Mouse (Mus musculus): ENCODE data around the gene Zfp583.
"Not testable (repeated sequence)": the region's sequence is repeated elsewhere in the genome, so short reads cannot be mapped to it uniquely, and the experiment has no call there.

Gene Zfp583

DNA sequence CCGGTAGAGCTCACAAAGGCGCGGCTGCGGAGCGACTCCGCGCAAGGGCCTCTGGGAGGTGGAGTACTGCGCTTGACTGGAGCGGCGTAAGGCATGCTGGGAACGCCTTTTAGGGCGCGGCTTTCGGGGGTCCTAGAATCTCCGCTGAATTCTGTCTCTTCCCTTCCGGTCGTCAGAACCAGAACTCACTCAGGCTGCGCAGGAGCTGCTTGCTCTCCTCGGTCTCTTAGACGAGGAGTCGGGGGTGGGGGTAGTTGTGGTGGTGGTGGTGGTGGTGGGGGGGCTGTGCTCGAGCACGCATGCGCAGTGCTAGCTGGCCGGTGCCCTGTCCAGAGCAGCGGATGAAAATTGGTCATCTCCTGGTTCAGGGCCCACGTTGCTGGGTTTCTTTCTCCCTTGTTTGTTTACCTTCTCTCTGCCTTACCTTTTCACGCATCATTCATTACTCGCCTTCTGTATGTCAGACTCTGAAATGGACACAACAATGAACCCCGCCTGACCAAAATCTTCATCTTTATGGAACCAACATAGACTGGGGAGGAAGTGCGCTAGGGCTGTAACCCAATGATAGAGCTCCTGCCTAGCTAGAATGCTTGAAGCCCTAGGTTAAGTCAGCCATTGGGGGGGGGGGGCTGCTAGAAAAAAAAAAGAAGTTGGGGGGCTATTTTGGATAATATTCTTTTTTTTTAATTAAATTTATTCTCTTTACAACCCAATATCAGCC lies at the start of gene Zfp583:
TSS of gene Zfp583 (minus strand) at position 53 of the 724 bp plus-strand sequence.
- peak; percentile 14 for DNase-seq (ENCODE audit: low spot score)

DNA sequence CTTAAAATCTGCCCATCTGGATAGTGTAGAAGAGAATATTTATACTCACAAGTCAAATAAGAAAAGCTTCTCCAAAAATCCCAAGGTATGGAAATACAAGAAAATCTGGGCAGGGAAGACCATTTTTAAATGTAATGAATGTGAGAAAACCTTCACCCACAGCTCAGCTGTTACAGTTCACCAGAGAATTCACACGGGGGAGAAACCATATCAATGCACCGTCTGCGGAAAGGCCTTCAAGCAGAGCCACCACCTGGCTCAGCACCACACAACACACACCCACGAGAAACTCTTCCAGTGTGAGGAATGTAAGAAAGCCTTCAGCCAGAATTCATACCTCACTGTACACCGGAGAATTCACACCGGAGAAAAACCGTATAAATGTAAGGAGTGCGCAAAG lies 47.4 kb upstream of the Zfp583 start:
- DNase-seq (ENCODE audit: low spot score), result no peak

DNA sequence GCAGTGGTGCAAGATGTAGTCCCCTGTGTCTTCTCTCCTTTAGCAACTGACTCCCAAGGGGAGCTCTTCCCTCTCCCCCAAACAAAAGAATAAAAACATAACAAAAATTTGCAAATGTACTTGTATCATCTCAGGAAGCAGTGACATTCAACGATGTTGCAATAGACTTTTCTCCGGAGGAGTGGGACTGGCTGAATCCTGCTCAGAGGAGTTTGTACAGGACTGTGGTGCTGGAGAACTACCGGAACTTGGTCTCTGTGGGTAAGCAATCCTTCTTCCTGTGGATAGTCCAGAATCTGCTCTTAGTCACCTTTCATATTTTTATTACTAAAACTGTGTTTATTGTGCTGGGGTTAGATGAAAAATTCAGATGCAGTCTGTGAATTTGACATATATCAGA lies 41.9 kb upstream of the Zfp583 start:
- no peak for DNase-seq (ENCODE audit: low spot score)

DNA sequence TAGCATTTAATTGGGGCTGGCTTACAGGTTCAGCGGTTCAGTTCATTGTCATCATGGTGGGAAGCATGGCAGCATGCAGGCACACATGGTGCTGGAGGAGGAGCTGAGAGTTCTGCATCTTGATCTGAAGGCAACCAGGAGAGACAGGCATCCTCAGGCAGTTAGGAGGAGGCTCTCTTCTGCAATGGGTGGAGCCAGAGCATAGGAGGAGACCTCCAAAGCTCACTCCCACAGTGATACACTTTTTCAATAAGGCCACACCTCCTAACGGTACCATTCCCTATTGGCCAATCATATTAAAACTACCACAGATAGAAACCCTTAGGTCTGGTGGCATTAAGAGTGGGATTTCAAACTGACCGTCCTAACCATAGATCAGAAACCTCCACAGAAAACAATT lies 38.4 kb upstream of the Zfp583 start:
- DNase-seq (ENCODE audit: low spot score), result no peak

DNA sequence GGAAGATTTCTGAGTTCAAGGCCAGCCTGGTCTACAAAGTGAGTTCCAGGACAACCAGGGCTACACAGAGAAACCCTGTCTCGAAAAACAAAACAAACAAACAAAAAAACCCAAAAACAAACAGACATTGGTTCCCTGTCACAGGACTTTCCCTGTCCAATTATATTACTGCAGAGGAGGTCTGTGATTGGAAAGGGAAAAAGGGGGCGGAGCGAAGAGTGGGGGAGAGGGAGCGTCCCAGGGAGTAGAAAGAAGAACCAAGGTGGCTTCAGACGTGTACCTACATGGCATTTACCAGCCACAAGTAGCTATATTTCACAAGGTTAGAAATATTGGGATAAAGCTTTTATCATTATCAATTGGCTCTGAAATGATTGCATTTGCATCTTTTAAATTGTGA lies 37.1 kb upstream of the Zfp583 start:
- DNase-seq (ENCODE audit: low spot score), result not testable (repeated sequence)

DNA sequence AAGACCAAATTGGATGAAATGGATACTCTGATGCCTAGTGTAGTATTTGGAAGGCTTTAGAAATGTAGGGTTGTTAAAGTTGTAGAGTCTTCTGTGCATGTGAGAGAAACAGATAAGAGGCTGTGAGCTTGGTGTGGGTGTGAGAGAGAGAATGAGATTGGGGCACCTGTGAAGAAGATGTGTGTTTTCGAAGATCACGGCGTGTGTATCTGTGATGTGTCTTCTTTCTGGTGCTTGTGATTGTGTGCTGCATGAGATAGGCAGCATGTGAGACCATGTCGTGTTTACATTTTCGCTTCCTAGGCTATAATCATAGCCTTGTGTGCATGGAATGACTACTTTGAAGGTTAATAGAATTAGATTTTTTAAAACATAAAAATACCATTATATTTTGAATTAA lies 36.1 kb upstream of the Zfp583 start:
- no peak for DNase-seq (ENCODE audit: low spot score)

DNA sequence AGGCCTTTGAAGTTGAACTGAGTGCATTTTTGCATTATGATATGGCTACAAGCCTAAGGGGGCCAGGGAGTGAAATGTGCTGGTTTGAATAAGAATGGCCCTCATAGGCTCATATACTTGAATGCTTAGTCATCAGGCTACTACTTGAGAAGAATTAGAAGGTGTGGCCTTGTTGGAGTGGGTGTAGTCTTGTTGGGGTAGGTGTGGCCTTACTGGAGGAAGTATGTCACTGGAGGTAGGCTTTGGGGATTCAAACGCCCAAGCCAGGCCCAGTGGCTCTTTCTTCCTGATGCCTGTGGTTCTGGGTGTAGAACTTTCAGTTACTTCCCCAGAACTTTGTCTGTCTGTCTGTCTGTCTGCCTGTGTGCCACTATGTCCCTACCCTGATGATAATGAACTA lies 33.7 kb upstream of the Zfp583 start:
- no peak for DNase-seq (ENCODE audit: low spot score)

DNA sequence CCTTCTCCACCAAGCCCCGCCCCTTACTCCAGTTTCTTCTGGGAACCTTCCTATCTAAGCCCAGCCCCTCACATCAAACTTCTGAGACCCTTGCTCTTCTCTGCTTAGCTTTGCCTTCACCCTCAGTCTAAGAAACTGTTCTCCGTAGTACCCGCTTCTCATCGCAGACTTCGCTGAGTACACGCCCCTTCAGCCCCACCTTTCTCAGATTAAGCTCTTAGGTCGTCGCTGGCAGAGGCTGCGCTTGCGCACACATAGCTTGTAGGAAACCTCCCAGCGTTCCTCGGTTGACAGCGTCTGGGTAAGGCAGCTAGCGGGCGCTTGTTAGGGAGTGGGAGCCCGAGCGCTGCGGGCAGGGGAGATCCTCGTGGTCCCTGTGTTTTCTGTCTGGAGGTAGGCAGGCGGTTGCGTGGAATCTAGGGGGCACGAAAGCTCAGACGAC lies 32.0 kb upstream of the Zfp583 start, which contains the start of gene Zfp78:
TSS of gene Zfp78 (plus strand) at position 234 of the 442 bp plus-strand sequence.
- DNase-seq (ENCODE audit: low spot score), result peak; percentile 27

DNA sequence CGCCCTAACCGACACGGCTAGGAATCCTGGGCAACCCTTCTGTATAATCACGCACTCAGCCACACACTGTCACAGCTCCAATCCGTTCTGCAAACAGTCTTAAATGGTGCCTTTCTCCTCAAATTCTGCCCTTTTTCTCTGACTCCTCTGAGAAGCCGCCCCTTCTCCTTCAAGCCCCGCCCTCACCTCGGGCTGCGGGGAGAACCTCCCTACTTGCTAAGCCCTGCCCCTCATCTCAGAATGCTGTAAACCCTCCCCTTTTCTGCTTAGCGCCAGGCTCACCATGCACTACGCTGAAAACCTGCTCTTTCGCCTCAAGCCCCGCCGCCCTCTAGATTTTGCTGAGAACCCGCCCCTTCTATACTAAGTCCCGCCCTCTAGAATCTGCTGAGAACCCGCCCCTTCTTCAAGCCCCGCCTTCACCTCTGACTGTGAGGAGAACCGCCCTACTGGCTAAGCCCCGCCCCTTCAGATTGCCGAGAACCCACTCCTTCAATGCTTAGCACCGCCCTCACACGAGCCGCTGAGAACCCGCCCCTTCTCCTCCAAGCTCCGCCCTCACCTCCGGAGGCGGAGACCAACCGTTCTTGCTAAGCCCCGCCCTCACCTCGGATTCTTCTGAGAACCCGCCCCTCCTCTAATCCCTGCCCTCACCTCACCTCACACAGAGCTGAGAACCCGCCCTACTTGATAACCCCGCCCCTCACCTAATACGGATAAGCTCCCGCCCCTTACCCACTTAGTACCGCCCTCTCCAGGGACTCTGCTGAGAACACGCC lies 31.4 kb upstream of the Zfp583 start:
- DNase-seq (ENCODE audit: low spot score), result peak; percentile 93

DNA sequence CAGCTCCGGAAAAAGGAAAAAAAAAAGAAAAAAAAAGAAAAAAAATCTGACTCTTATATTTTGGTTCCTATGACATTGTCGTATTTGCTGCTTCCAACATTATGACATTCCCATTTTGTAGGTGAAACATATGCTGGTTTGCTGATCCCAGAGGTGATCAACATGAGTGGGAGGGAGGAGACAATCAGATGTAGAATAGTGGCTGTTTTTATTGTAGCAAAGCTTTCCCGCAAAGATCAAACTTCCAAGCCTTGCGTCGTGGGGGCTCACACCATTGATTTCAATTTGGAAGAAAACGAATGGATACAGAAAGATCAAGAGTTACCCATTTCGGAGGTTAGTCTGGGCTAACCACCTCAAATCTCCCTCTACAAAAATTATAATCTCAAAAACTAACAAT lies 30.7 kb upstream of the Zfp583 start:
- DNase-seq (ENCODE audit: low spot score), result no peak

DNA sequence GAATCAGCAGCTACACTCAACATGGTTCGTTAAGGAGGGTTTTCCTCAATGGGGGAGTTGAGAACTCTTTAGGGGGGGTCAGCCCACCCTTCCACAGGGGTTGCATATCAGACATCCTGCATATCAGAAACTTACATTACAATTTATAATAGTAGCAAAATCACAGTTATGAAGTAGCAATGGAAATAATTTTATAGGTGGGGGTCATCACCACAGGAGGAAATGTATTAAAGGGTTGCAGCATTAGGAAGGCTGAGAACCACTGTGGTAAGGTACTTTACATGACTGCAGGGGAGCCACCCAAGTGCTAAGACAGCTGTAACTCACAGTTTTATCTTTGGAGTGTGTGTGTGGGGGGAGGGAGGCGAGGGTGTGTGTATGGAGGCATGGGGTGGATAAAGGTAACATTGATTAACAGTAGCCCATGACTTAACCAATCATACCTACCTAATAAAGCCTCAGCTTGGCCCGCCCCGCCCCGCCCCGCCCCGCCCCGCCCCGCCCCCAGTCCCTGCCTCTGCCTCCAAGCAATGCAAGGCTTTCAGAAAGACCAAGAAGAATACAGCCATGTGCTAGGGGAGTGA lies 29.5 kb upstream of the Zfp583 start:
- no peak for DNase-seq (ENCODE audit: low spot score)

DNA sequence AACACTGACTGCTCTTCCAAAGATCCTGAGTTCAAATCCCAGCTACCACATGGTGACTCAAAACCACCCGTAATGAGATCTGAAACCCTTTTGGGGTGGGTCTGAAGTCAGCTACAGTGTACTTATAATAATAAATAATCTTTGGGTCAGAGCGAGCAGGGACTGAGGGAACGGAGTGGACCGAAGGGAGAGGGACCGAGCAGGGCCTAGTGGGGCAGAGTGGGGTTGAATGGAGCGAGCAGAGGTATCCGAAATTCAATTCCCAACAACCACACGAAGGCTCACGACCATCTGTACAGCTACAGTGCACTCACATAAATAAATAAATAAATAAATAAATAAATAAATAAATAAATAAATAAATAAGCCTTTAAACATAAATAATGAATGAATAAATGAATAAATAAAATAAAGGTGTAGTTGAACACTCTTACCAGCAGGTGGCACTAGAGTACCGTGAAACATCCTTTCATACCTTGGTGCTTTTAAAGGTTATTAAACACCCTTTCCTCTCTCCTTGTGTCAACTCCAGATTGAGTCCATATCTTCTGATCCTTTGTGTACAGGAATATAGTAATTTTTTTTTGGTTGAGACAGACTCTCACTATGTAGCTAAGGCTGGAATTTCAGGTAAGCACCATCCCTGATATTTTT lies 28.0 kb upstream of the Zfp583 start:
- DNase-seq (ENCODE audit: low spot score), result no peak

DNA sequence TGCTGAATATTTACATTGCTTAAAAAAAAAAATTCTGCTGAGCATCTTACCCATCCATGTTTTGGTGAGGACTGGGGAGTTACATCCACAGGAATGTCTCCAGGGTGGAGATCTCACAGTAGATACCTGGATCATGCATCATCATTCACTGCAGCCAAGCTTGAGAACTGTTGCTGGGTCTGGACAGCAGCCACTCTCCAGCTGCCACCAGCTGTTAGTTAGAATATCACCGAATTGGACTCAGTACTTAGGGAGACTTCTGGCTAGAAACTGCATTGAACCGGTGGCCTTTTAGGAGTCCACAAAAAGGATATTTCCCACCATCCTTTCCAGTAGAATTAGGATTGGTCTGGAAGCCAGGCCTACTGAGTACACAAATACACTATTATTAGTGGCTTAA lies 27.0 kb upstream of the Zfp583 start:
- no peak for DNase-seq (ENCODE audit: low spot score)

DNA sequence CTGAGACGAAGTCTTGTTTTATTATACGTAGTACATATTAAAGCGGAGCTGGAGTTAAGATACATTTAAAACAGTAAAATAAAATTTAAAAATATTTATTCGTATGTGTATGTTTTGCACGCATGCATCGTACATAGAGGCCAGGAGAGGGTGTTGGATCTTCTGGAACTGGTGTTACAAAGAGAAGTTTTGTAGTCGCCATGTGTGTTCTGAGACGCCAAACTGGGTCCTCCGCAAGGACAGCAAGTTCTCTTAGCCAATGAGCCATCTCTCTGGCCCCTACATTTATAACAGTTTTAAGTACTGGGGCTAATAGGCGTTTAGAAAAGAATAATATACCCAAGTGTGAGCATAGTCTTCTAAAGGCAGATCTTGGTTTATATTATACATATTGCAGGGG lies 13.0 kb upstream of the Zfp583 start:
- no peak for DNase-seq (ENCODE audit: low spot score)

DNA sequence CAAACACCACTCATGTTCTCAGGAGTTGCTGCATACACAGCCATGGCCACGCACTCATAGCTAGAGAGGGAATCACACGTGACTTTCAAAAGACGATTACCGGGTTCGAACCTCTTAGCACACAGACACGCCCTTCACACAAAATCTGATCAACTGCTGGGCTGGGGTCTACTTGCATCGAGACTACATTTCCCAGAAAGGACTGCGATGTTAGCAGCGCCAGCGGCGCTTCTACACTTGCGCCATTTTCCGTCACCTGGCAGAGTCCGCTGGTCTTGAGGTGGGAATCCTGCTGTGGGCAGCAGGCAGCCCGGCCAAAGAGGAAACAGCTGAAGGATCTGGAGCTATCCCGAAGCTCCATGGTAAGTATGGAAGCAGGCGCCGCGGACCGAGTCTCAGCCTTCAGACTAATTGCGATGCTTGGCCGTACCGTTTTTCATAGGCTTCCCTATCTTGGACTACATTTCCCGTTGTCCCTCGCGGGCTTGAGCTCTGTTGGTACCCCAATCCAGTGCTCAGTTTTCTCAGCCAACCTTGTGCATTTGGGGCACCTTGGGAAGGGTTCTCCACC lies 12.5 kb upstream of the Zfp583 start, which contains the start of gene Gm3854:
TSS of gene Gm3854 (plus strand) at position 259 of the 571 bp plus-strand sequence.
- DNase-seq (ENCODE audit: low spot score), result no peak

DNA sequence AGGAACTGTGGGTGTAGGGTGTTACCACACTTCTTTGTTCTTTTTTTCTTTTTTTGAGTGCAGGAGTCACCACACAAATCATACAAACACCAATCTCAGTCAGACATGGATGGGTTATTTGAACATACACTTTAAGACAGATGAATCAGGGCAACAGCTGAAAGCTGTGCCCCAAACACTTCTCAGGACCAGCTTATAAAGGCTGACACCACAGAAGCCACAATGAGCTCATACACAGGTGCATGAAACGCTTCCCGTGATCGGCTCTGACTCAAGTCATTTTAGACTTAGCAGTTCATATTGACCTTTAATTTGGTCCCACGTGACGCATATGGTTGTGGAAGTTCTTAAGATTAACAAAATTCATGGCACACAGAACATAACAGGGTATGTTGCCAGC lies 8.8 kb upstream of the Zfp583 start:
- DNase-seq (ENCODE audit: low spot score), result no peak

DNA sequence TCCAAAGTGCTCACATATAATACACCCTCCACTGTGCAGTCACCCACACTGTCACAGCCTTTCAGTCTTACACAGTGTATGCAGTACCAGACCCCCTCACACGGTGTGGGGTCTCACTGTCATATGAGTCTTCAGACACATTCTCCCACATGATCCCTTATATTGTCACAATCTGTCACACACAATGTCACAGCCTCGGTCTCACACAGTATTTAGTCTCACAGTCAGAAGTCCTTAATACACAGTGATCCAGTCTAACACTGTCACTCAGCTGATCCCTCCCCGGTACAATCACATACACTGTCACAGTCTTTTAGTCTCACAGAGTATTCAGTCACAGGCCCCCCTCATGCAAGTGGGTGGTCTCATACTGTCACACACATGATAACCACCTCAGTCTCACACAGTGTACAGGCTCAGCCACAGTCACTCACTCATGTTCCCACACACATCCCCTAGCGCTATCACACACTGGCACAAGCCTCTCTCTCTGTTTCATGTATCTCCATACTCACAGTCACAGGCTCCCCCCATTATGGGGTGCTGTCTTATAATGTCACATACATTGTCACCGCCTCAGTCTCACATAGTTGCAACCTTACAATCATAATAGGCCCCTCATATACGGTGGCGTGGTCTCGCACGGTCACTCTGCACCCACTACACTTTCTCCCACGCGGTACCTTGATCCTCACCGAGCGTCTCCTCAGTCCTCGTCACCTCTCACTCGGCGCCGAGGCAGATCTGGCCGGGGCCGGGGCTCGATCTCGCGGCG lies 440 bp downstream of the Zfp583 start:
- DNase-seq (ENCODE audit: low spot score), result no peak

DNA sequence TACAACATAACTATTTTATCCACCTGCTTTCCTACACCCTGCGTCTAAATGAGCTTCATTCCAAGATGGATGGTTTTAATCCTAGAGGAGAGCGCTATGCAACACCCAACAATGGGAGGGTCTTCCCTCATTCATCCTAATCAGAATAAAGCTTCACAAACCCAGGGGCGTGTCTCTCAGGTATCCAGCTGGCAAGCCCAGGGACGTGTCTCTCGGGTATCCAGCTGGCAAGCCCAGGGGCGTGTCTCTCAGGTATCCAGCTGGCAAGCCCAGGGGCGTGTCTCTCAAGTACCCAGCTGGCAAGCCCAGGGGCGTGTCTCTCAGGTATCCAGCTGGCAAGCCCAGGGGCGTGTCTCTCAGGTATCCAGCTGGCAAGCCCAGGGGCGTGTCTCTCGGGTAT lies 30.3 kb downstream of the Zfp583 start:
- not testable (repeated sequence) for DNase-seq (ENCODE audit: low spot score)

DNA sequence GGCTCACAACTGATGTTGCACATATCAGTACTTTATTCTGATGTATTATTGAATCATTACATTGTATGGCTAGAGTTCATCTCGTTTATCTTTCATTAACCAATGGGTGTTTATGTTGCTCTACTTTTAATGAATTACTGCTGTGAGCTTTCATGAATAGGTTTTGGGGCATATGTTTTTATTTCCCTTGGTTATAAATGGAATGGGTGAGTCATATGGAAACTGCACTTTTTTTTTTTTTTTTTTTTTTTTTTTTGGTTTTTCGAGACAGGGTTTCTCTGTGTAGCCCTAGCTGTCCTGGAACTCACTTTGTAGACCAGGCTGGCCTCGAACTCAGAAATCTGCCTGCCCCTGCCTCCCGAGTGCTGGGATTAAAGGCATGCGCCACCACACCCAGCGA lies 40.0 kb downstream of the Zfp583 start:
- DNase-seq (ENCODE audit: low spot score), result not testable (repeated sequence)

DNA sequence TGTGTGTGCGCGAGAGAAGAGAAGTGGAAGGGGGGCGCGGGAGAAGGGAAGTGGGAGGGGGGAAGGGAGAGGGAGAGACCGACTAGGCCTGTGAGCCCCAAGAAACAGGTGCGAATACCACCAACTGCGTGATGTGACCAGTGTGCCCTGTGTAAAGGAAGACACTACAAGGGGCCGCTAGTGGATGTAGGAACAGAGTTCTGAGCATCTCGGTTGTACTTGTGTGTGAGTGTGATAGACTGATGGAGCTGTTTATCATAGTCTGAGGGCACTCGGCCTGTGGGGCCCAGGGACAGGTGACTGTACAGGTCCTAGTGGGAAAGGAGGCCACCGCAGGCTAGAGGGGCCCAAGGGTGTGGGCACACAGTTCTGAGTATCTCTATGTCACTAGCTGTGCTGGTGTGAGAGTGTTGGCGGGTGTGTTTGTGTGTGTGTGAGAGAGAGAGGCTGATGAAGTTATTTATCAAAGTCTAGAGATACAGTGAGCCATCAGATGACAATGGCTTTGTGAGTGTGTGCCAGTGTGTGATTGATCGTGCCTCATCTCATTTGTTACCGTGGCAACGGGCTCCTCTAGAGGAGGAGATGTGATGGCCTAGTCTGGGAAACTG lies 44.1 kb downstream of the Zfp583 start:
- no peak for DNase-seq (ENCODE audit: low spot score)

Measured in urinary bladder, postnatal 10 days (tissue).